Mouse (Mus musculus) cerebellum, adult 2 months (tissue): ENCODE data around the gene Ifna11. TPM values are rescaled to one million over a fixed set of nuclear protein-coding genes. Genes with fewer than 3 reads are reported as not detected.
"Not testable (repeated sequence)": the region's sequence is repeated elsewhere in the genome, so short reads cannot be mapped to it uniquely, and the experiment has no call there.

Source experiments
- DNase-seq, 2 experiments: peaks; one replicate each; pipeline ENCODE4 v3.0.0; 2021
- H3K27ac ChIP-seq: fragments of 200-500 bp; 2 replicates; pipeline ENCODE4 v1.5.1; 2012; ENCODE audit warnings: low read length, control low read depth, inconsistent platforms; ENCODE audit not compliant: insufficient read depth
- H3K27me3 ChIP-seq: fragments of 200-500 bp; 2 replicates; pipeline ENCODE4 v1.6.1; 2012; ENCODE audit warnings: inconsistent platforms, mild to moderate bottlenecking, low read length, moderate library complexity; ENCODE audit not compliant: control insufficient read depth, insufficient read depth
- H3K4me1 ChIP-seq: fragments of 200-500 bp; 2 replicates; pipeline ENCODE4 v1.6.1; 2011; ENCODE audit warnings: low read length; ENCODE audit not compliant: control insufficient read depth, insufficient read depth
- H3K4me3 ChIP-seq: fragments of 200-500 bp; replicated peaks from 2 replicates; pipeline ENCODE3; 2011; ENCODE audit warnings: mild to moderate bottlenecking, low read depth, low read length, control low read depth; ENCODE audit not compliant: insufficient read depth
- CTCF ChIP-seq: fragments of 200-500 bp; IDR thresholded peaks from 2 replicates; pipeline ENCODE4 v1.5.1; 2011; ENCODE audit warnings: low read depth, mild to moderate bottlenecking, control low read depth, low read length, moderate library complexity, borderline replicate concordance; ENCODE audit not compliant: insufficient read depth
- POLR2A ChIP-seq: fragments of 200-500 bp; IDR thresholded peaks from 2 replicates; pipeline ENCODE4 v1.6.1; 2011; ENCODE audit warnings: low read length, control low read depth, borderline replicate concordance; ENCODE audit not compliant: insufficient read depth
- WGBS: fragments of 180-500 bp; shearing (Covaris S2); methylation state at CpG from one replicate; pipeline ENCODE4 v1.1.7; 2018; 5-methylcytosine and 5-hydroxymethylcytosine counted together
- polyA plus RNA-seq: library from polyadenylated mRNA; depleted of rRNA; stranded (reverse); fragments of >200 nt; gene quantifications from 2 replicates; pipeline ENCODE4 v1.2.3, GENCODE M21; 2012

Ifna11 gene
- polyA plus RNA-seq, 1 experiment, result not detected

- no peaks in the 10 kb centered on the region for H3K4me1 ChIP-seq
- WGBS, result 17% methylated on average over 4 of the region's 4 CpGs
- H3K4me3 ChIP-seq, result no peak overlapping the region
- no peaks in the 10 kb centered on the region for H3K27me3 ChIP-seq
- TF ChIP-seq CTCF (peak; percentile 25; the same call in 1 of the 2 replicates), POLR2A (no peak)
- no peak overlapping the region for H3K27ac ChIP-seq
- no peak for DNase-seq
Measured at GRCm38 (mm10) chr4:88830523-88830922, 10.8 kb downstream of the Ifna11 start.

GRCm38 (mm10) chr4:88835225-88835624 is 15.5 kb downstream of the Ifna11 start, which contains the start of gene Ifna5:
Gene Ifna5 (plus strand): TSS chr4:88835525.
- H3K4me1 ChIP-seq, result not testable (repeated sequence)

GRCm38 (mm10) chr4:88838828-88839227 is 19.1 kb downstream of the Ifna11 start:
- Histone ChIP-seq H3K27me3 (no peaks in the 10 kb centered on the region), H3K4me3 (no peak overlapping the region), H3K27ac (no peak overlapping the region), H3K4me1 (no peaks in the 10 kb centered on the region)
- TF ChIP-seq CTCF (no peak), POLR2A (no peak)
- WGBS, result 27% methylated on average over 3 of the region's 3 CpGs
- no peak for DNase-seq

More at GRCm38 (mm10) chr4:88835225-88835624, 15.5 kb downstream of the Ifna11 start, which contains the start of gene Ifna5:
- DNase-seq, H3K4me3 ChIP-seq, H3K27me3 ChIP-seq, H3K27ac ChIP-seq: not testable (repeated sequence)
- WGBS, result 96% methylated on average over 1 of the region's 1 CpGs

- no peak overlapping the region for H3K27ac ChIP-seq
- DNase-seq, result no peak
- TF ChIP-seq CTCF (no peak), POLR2A (no peak)
- no peaks in the 10 kb centered on the region for H3K27me3 ChIP-seq
- H3K4me3 ChIP-seq, result no peak overlapping the region
- 48% methylated on average over 3 of the region's 3 CpGs for WGBS
- no peaks in the 10 kb centered on the region for H3K4me1 ChIP-seq
Measured at GRCm38 (mm10) chr4:88840058-88840457, 20.3 kb downstream of the Ifna11 start.

DNA sequence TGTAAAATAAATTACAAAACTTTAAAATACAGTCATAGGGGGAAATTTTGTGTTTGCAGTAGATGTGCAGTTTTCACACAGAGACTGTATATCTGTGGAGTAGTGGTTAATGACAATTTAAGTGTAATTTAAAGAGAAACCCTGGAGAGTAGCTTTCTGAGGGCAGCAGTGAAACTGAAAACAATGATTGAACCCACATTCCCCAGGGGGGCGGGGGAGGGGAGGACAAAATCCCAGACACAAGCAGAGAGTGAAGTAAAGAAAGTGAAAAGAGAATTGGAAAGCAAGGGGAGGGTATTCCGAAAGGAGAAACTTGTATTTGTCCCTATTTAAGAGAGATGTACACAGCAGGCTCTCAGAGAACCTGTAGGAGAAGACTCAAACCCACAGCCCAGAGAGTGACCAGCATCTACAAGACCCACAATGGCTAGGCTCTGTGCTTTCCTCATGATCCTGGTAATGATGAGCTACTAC is 21.7 kb downstream of the Ifna11 start, which contains the start of gene Ifna4:
Gene Ifna4 (plus strand): TSS at position 424 of the 474 bp plus-strand sequence.
- Histone ChIP-seq H3K27ac (no peak within 1 kb of the TSS), H3K4me1 (no peaks in the 10 kb centered on the region), H3K4me3 (no peak within 1 kb of the TSS), H3K27me3 (no peaks in the 10 kb centered on the region)
- no peak for DNase-seq
- TF ChIP-seq CTCF (no peak), POLR2A (no peak)
- WGBS, result 37% methylated on average over 2 of the region's 2 CpGs

DNA sequence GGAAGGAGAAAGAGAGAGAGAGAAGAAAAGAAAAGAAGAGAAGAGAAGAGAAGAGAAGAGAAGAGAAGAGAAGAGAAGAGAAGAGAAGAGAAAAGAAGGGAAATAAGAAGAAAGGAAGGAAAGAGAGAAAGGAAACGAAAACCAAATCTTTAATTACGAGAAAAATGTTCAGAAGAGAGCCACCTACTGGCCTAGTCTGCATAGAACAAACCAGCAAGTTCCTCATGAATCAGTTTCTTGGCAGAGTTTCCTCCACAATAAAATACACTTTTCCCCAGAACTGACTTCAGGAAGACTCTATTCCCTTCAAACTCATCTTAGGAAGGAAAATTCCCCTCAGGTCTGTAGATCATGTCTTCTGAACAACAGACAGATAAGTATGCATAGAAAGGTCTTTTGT is 25.6 kb downstream of the Ifna11 start:
- Histone ChIP-seq H3K27ac (no peak overlapping the region), H3K27me3 (no peaks in the 10 kb centered on the region), H3K4me1 (no peaks in the 10 kb centered on the region), H3K4me3 (no peak overlapping the region)
- DNase-seq, result no peak
- 47% methylated on average over 2 of the region's 2 CpGs for WGBS
- no peak for TF ChIP-seq POLR2A
- no peak for TF ChIP-seq CTCF

- no peak for DNase-seq
- no peak within 1 kb of the TSS for H3K27ac ChIP-seq
- H3K4me1 ChIP-seq, result no peaks in the 10 kb centered on the region
- 91% methylated on average over 1 of the region's 1 CpGs for WGBS
- no peaks in the 10 kb centered on the region for H3K27me3 ChIP-seq
- no peak within 1 kb of the TSS for H3K4me3 ChIP-seq
- TF ChIP-seq CTCF (no peak), POLR2A (no peak)
Measured at GRCm38 (mm10) chr4:88849698-88850097, 29.9 kb downstream of the Ifna11 start, which contains the start of gene Ifna1. Gene Ifna1 (plus strand): TSS chr4:88850087.

DNA sequence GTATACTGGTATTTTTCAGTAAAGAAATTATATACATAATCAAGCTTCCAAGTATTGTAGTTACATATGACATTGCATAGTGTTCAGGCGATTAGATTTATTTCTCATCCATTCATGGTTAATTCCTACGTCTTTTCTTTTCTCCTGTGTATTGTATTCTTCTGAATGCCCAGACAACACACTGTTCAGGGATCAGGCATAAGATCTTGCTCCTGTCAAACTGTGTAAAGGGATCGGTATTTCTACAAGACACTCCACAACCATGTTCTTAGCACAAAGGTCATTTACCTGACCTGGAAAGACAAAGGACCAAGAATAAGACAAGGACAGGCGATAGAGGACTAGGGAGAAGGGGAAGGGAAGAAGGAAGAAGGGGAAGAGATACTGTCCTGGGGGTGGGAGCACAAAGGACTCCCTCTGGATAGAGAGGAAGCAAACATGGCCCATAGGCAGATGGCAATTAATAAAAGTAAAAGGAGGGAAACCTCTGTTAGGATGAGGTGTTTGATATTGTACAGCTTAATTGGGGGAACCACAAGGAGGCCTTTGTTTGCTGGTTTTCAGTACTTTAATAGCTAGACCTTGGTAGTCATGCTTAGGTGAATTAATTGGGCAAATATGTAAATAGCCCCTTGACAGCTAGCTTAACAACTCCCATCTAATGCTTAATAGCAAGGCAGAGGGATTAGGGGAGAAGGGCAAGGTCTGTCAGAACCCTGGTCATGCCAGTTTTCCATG is 31.4 kb downstream of the Ifna11 start:
- H3K4me1 ChIP-seq, result no peaks in the 10 kb centered on the region
- TF ChIP-seq CTCF (no peak), POLR2A (no peak)
- H3K4me3 ChIP-seq, result no peak overlapping the region
- DNase-seq, result no peak
- whole genome bisulfite sequencing, result 40% methylated on average over 4 of the region's 4 CpGs
- no peak overlapping the region for H3K27ac ChIP-seq
- H3K27me3 ChIP-seq, result no peaks in the 10 kb centered on the region
